In the genomic region with DNA sequence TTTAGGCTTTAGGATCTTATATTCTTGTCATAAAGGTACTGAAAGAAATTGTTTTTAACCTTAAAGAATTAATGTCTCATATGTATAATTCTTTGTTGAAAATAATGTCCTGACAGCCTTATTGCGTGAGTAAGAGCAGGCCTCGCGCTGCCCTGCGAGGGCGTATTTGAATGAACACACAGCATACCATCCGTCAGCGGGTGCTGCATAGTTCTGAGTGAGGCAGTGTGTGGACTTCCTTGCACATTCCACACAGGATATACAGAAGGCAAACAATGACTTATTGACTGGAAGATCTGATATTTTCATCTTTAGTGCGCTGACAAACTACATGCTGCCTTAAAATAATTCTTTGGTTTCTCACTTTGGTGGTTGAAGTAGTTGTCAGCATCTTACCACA, we compare ENCODE assay signal across 16 mouse cellular contexts.
"Had no signal": no experiment of that assay in that cellular context is flagged by ENCODE, and none has a peak within 500 bp of the region (broad histone marks: within the 10 kb centered on the region; RNA-seq: fewer than 3 reads in every experiment).

No protein-coding gene starts in this region.

- H3K36me3 ChIP-seq: limb, embryonic 15.5 days; liver, embryonic 12.5 days; midbrain, embryonic 15.5 days; neural tube, embryonic 12.5 days; stomach, embryonic 15.5 days had no signal

- H3K4me3 ChIP-seq: limb, embryonic 15.5 days; liver, embryonic 12.5 days; midbrain, embryonic 15.5 days; neural tube, embryonic 12.5 days; stomach, embryonic 15.5 days had no signal

- H3K9ac ChIP-seq: limb, embryonic 15.5 days; liver, embryonic 12.5 days; midbrain, embryonic 15.5 days; neural tube, embryonic 12.5 days; stomach, embryonic 15.5 days had no signal

- H3K27me3 ChIP-seq: limb, embryonic 15.5 days; liver, embryonic 12.5 days; midbrain, embryonic 15.5 days; neural tube, embryonic 12.5 days; stomach, embryonic 15.5 days had no signal

- DNase-seq: kidney, adult 11 months; kidney, adult 9 months; kidney, postnatal 36 days; layer of hippocampus, adult 9-11 months; layer of hippocampus, postnatal 36 days; lung, postnatal 14 days; retina, postnatal 1 day; right cerebral cortex, postnatal 14 days; thymus, adult 2 months; thymus, postnatal 36 days had no signal

- ATAC-seq: liver, embryonic 12.5 days; midbrain, embryonic 15.5 days had no signal

- H3K27ac ChIP-seq: kidney, postnatal 0 days; limb, embryonic 15.5 days; liver, embryonic 12.5 days; midbrain, embryonic 15.5 days; neural tube, embryonic 12.5 days; stomach, embryonic 15.5 days had no signal

- H3K4me2 ChIP-seq: limb, embryonic 15.5 days; liver, embryonic 12.5 days; midbrain, embryonic 15.5 days; neural tube, embryonic 12.5 days; stomach, embryonic 15.5 days had no signal

- H3K9me3 ChIP-seq: limb, embryonic 15.5 days; liver, embryonic 12.5 days; midbrain, embryonic 15.5 days; neural tube, embryonic 12.5 days; stomach, embryonic 15.5 days had no signal

- H3K4me1 ChIP-seq: limb, embryonic 15.5 days; liver, embryonic 12.5 days; midbrain, embryonic 15.5 days; neural tube, embryonic 12.5 days; stomach, embryonic 15.5 days had no signal
